Mouse (Mus musculus) megakaryocyte-erythroid progenitor cell, adult 5 weeks (primary cell): ENCODE data around the gene Zfp551. TPM values are rescaled to one million over a fixed set of nuclear protein-coding genes. Genes with fewer than 3 reads are reported as not detected.

Source experiments
- polyA plus RNA-seq: library from polyadenylated mRNA; stranded (reverse); fragments of >175 nt; gene quantifications from 2 replicates; pipeline ENCODE4 v1.2.3, GENCODE M21; 2012

Zfp551 gene
- 0.14 and 0.17 TPM in 2 replicates for polyA plus RNA-seq

GRCm38 (mm10) chr7:12422245-12422849, at the start of gene Zfp551:
Gene Zfp551, minus strand, starts transcription at chr7:12422751.

GRCm38 (mm10) chr7:12369173-12369572, 53.4 kb downstream of the Zfp551 start, which contains the start of gene Vmn1r84:
Gene Vmn1r84, minus strand, starts transcription at chr7:12369273.

Other genes starting within 250 kb of the Zfp551 start
- gene Vmn1r80, start 233.5 kb downstream of the Zfp551 start, polyA plus RNA-seq = 0.02 TPM in 1 of 2 replicates, not detected in the other
- gene Vmn1r81, start 154.5 kb downstream of the Zfp551 start, polyA plus RNA-seq = 0.01 TPM in 1 of 2 replicates, not detected in the other
- gene Vmn1r82, start 122.3 kb downstream of the Zfp551 start, polyA plus RNA-seq = 0.01 TPM in 1 of 2 replicates, not detected in the other
- not detected in 2 replicates for gene Vmn1r83, start 93.3 kb downstream of the Zfp551 start, polyA plus RNA-seq
- gene Vmn1r84, start 53.5 kb downstream of the Zfp551 start, polyA plus RNA-seq = 0.10 TPM in 1 of 2 replicates, not detected in the other
- gene Zfp606, start 55.5 kb upstream of the Zfp551 start, polyA plus RNA-seq = 1.9 and 2.1 TPM in 2 replicates
- not detected in 2 replicates for gene 2900092C05Rik, start 89.8 kb upstream of the Zfp551 start, polyA plus RNA-seq
- under 0.01 and 0.01 TPM in 2 replicates for gene Vmn2r53, start 186.0 kb upstream of the Zfp551 start, polyA plus RNA-seq
- gene Vmn2r54, start 217.6 kb upstream of the Zfp551 start, polyA plus RNA-seq = not detected in 2 replicates